Mouse (Mus musculus): ENCODE data around the gene Nphp3. TPM values are rescaled to one million over a fixed set of nuclear protein-coding genes. Genes with fewer than 3 reads are reported as not detected.
A peak's percentile ranks its signal among the peaks of the same experiment; 100 is the strongest.

Nphp3 gene
- 6.7 and 10.2 TPM in 2 replicates for total RNA-seq (2014; fragmentation: Nextera tagmentation)
- total RNA-seq (2017): 4.2 and 4.3 TPM in 2 replicates

DNA sequence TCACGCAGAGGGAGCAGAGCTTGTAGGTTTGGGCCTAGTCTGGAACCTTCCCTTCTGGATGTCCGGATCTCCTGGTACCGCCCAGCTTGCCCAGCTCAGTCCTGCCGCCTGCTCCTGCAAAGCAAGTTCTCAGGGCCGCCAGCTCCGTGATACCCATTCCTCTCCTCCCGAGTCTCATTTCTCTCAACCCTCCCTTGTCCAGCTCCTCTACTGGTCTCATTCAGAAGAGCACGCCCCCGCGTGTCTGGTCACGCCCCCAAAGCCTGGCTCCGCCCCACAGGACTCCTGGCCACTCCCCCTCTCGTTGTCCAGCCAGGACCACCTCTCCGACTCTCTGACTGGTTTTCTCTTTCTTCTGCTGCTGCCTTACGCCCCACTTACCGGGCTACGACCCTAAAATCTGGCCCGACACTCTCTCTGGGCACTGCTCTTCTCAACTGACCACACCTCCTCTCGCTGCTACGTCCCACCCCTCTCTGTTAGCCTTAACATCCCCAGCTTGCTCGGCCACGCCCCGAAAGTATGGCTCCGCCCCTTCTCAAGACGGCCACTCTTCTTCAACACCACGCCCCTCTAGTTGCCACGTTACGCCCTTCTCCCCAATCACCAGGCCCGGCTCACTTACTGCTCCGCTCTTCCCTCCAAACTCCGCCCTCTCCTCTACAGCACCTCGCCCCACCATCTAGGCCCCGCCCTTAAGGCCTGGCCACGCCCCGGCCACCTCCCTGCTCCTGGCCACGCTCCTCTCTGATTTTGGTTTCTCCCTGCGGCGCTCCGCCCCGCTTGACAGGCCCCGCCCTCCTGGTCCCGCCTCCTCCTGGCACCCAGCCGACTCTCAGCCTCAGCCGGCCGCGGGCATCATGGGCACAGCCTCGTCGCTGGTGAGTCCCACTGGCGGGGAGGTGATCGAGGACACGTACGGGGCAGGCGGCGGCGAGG lies at the start of gene Nphp3:
Nphp3 (plus strand) TSS at position 624 of the 939 bp plus-strand sequence.
- peak; percentile 90 for ATAC-seq (replicated peaks; ENCODE audit: poor library complexity, severe bottlenecking)

DNA sequence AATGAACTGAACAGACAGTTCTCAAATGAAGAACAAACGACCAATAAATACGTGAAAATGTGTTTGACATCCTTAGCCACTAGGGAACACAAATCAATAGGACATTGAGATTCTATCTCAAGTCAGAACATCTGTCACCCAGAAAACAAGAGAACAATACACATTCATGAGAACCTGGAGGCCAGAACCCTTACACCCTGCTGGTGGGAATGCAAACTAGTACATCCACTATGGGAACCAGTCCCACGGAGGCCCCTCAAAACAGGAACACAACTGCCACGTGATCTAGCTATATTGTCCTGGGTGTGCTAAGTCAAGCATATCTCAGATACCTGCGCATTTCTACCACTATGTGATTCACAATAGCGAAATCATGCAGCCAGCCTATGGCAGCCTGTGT lies 43.6 kb upstream of the Nphp3 start:
- no peak for ATAC-seq (replicated peaks; ENCODE audit: poor library complexity, severe bottlenecking)

DNA sequence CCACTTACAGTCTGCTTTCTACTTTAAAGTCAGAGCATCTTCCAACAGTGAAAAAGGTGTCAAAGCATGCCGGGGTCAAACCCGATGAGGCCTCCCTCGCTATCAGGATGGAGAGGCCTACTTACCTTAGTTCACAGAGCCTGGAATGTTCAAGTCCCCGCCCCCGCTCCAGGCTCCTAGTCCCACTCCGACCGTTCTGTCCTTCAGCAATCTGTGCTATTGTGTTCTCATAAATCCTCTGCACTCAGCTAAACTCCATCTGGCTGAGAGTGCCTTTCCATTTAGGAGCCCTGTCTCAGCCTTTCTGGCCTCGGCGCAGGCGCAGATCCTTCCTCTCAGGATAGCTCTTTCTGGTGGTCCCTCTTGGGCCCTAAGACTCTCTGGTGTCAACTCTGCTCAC lies 42.4 kb upstream of the Nphp3 start:
- ATAC-seq (replicated peaks; ENCODE audit: poor library complexity, severe bottlenecking): no peak

DNA sequence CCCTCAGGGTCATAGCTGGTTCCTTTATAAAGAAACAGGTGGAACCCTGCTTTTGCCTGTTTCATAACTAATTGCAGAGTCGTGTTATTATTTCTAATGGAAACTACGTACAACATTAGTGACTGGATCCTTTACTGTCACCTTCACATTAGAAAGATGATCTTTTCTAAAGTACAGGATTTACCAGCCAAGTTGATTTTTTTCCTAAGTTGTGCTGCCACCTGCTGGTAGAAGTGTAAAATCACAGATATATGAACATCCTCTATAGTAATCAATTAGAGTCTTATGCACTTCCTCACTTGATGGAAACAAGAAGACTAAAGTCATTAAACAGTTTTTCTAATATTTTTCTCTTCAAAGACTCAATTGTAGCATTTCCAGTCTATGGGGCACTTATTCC lies 5.8 kb upstream of the Nphp3 start:
- ATAC-seq (replicated peaks; ENCODE audit: poor library complexity, severe bottlenecking): peak; percentile 76

DNA sequence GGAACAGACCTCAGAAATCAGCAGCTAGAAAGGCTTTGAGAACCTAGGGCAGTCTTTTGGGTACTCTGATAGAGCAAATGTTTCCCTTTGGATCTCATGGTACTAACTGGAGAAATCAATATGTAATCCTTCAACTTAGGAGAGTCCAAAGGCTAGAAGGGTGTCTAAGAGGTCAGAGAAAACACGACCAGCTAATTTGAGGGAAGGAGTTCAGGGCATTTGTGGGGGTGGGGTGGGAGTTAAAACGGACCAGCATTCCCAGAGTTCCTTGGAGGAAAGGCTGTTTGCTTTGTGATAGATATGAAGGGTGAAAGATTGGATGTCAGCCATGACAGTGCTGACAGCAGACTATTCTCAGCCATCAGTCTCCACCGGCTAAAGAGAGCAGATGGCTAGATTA lies 1.7 kb upstream of the Nphp3 start:
- ATAC-seq (replicated peaks; ENCODE audit: poor library complexity, severe bottlenecking): no peak

DNA sequence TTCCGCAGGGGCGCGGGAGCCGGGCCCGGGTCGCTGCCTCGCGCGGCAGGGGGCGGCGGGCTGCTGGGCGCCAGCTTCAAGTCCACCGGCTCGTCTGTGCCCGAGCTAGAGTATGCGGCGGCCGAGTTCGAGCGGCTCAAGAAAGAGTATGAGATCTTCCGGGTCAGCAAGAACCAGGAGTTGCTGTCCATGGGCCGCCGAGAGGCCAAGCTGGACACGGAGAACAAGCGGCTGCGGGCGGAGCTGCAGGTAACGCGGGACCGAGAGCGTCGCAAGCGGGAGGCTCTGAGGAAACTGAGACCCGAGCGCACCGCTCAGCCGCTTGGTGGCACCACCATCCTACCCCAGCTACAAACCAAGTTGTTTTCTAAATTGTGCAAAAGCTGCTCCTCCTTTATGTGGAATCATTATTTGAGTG lies 578 bp downstream of the Nphp3 start:
- ATAC-seq (replicated peaks; ENCODE audit: poor library complexity, severe bottlenecking): peak; percentile 40

DNA sequence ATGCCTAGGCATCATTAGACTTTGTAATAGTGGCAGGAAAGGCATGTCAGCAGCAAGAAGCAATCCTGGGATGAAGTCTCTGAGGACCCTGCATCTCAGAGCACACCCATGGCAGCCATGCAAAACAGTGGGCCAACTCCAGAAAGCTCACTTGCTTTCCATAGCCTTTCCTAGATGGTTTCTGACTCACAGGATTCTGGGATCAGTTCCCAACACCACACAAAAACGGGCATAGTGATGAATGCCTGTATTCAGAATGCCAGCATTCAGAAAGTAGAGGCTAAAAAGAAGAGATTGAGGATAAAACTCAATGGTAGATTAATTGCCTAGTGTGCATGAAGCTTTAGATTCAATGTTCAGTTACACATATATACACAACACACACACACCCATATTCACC lies 12.2 kb downstream of the Nphp3 start:
- no peak for ATAC-seq (replicated peaks; ENCODE audit: poor library complexity, severe bottlenecking)

DNA sequence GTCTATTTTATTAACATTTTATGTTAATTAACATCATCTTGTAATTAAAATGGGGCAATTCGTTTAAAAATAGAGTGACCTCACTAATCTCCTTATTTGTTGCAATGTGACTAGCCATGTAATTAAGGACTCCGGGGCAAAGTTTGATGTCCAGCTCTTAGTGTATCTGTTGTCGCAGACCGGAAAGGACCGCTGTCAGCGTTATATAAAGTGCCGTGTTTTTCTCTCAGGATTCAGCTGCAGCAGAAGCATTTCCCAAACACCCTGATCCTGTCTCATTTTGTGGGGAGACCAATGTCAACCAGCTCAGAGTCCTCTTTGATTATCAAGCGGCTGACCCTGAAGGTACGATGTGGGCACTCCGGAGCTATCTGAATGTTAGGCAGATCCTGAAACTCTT lies 18.7 kb downstream of the Nphp3 start:
- no peak for ATAC-seq (replicated peaks; ENCODE audit: poor library complexity, severe bottlenecking)

DNA sequence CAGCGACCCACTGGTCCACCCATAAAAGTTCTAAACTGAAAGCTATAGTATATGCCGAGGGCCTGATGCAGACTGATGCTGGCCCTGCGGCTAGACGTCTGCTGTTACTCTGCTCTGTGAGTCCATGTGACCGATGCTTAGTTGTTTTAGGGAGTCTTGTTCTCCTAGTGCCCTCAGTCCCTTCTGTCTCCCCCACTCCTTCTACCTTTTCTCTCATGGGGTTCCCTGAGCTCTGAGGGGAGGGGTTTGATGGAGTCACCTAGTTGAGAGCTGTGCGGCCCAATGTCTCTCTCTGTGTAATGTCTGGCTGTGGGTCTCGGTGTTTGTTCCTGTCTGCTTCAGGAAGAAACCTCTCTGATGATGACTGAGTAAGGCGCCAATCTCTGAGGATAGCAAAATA lies 24.8 kb downstream of the Nphp3 start:
- no peak for ATAC-seq (replicated peaks; ENCODE audit: poor library complexity, severe bottlenecking)

DNA sequence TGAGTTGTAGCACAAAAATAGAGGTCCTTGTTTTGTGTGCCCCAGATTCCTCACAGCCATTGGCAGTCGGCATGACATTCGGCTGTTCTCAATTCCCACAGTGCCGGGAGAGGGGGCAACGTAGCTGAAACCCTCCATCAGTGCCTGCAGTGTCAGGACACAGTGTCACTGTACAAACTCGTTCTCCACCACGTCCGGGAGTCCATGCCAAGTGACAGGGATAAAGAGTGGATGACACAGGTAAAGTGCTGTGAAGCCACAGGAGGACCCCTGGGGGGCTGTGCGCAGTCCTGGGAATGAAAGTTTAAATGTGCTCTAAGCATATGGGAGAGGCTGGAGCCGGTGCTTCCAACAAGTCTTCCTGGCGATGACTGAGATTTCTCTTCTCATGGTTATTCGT lies 27.5 kb downstream of the Nphp3 start:
- ATAC-seq (replicated peaks; ENCODE audit: poor library complexity, severe bottlenecking): no peak

DNA sequence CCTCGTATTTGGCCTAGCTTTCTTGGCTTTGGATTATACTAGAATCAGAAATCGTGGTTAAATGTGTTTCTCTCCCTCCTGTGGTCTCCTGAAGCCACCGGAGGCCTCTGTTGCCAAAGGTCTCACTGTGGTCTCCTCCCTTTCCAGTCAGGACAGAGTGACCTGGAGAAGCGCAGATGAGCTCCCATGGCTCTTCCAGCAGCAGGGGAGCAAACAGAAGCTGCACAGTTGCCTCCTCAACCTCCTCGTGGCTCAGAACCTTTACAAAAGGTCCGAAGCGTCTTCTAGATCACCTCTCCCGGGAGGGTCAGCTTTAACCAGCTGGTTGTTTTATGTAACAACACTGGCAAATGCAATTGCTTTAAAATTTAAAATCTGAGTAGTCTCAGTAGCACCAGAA lies 31.9 kb downstream of the Nphp3 start:
- no peak for ATAC-seq (replicated peaks; ENCODE audit: poor library complexity, severe bottlenecking)

DNA sequence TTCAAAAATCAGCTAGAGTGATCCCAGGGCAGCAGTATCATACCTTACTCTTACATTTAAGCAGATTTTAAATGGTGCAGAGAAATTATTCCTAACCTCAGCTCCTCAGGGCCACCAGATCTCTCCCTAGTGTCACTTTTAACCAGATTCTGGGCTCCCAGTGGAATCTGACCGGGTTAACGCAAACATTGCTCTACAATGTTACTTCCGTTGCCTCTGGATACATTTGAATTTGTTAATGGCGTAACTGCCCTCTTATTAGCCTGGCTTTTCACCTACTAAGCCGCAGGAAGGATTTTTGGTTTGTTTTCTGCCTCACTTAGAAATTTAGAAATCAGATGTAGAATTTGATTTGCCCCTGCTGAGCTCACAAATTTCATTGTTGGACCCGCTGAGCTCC lies 32.4 kb downstream of the Nphp3 start:
- no peak for ATAC-seq (replicated peaks; ENCODE audit: poor library complexity, severe bottlenecking)

DNA sequence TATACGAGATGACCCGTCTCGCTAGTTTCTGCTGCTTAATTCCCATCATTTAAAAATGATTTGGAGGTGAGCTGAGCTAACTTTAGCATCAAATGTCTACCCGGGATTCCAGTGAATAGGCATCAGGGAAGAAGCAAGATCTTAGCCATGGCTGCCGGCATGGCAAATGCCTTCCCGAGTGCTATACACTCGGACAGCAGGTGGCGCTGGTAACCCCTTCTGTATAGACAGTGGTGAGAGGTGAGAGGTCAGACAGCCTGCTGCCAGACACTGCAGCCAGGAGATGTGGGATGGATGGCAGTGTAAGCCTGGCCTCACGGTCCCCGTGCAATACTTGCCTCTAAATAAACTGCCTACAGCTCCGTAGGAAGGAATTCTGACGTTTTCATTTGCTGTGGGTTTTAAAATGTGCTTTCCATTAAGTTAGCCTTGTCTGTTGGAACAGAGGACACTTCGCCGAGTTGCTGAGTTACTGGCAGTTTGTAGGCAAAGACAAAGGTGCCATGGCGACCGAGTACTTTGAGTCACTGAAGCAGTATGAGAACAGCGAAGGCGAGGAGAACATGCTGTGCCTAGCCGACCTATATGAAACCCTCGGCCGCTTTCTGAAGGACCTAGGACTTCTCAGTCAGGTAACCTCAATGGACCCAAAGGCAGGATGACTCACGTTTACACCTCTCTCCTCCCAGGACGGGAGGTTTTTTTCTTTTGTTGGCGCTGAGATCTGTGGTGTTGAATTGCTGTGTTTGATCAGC lies 33.1 kb downstream of the Nphp3 start:
- ATAC-seq (replicated peaks; ENCODE audit: poor library complexity, severe bottlenecking): peak; percentile 95

DNA sequence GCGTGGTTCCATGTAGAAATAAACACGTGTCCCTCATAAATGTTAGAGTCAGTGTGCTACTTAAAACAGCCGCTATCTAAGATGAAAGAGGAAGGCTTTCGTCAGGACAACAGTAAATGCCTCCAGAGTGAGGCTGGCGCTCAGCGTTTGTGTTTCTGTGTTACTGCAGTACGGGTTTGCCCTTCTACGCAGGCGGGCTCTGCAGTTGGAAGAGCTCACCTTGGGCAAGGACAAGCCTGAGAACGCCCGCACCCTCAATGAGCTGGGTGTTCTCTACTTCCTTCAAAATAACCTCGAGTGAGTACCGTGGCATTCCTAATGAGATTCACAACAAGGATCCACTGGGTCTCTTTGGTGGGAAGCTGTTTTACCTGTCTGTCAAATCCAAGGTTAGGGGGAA lies 35.9 kb downstream of the Nphp3 start:
- ATAC-seq (replicated peaks; ENCODE audit: poor library complexity, severe bottlenecking): no peak

DNA sequence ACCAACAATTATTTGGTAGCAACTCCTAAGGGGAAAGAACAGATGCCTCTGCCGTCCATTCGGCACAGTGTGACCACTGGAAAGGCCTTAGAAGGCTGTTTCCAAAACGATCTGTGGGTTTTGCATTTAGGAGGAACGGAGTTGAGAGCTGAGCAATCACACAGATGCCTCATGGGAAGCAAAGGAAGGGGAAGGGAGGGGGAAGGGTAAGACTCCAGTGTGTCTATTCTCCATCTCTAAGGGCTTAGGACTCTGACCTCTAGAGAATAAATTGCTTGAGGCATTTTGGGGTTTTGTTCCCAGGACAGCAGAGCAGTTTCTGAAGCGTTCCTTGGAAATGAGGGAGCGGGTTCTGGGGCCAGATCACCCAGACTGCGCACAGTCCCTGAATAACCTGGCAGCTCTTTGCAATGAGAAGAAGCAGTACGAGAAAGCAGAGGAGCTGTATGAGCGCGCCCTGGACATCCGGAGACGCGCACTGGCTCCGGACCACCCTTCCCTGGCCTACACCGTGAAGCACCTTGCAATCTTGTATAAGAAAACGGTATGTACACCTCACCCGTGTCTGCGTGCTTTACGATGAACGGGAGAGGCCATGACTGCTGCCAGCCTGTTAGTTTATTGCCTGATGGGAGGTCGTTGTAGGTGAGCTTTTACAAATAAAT lies 36.8 kb downstream of the Nphp3 start:
- ATAC-seq (replicated peaks; ENCODE audit: poor library complexity, severe bottlenecking): 0 out of 2 replicates have a peak, but pooled peaks have one; percentile 20

DNA sequence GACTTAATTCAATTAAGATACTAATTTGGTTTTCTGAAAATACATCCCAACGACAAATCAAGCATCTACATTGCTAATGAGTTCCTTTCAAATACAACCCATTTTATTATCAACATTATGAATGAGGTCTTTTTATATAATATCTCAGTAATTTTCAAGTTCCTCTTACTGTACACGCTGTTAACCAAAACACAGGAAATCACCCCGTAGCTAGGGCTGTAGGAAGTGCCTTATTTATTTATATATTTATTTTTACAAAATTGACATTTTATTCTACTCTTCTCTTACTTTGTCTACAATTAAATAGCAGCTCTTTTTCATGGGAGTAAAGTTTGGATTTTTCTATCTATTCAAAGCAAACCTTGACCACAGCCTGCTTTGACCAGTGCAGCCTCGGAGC lies 37.4 kb downstream of the Nphp3 start:
- peak; percentile 36 for ATAC-seq (replicated peaks; ENCODE audit: poor library complexity, severe bottlenecking)

DNA sequence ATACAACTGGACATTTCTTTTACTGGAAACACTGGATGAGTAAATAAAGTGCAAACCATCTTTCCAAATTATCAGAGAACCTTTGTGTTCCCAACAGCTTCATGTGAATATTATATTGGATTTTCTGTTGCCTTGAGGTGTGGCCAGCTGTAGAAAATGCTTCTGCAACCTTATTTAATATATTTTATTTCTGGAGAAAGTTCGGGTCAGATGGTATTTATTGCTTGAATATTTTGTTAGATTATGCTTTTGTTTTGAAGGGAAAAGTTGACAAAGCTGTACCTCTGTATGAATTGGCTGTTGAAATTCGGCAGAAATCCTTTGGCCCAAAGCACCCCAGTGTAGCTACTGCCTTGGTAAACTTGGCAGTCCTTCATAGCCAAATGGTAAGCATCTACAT lies 38.0 kb downstream of the Nphp3 start, which contains the start of gene Gm28305:
Gm28305 (plus strand) TSS at position 301 of the 400 bp plus-strand sequence.
- no peak for ATAC-seq (replicated peaks; ENCODE audit: poor library complexity, severe bottlenecking)

DNA sequence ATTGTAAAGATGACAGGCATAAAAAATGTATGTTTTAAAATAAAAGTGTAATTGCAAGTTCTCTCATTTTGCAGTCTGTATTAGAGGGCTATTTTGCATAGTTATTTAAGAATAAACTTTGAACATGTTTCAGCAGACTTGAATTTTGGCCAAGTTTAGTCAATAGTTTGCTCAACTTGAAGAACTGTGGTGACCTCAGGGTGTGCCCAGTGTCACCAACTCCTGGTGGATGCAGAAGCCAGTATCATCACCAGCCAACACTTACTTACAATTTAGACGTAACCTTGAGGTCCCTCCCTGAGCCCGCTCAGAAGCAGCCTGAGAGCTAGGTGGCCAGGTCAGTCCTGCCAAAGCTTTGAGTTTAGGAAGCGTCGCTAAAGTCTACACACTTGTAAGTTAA lies 41.3 kb downstream of the Nphp3 start:
- no peak for ATAC-seq (replicated peaks; ENCODE audit: poor library complexity, severe bottlenecking)

DNA sequence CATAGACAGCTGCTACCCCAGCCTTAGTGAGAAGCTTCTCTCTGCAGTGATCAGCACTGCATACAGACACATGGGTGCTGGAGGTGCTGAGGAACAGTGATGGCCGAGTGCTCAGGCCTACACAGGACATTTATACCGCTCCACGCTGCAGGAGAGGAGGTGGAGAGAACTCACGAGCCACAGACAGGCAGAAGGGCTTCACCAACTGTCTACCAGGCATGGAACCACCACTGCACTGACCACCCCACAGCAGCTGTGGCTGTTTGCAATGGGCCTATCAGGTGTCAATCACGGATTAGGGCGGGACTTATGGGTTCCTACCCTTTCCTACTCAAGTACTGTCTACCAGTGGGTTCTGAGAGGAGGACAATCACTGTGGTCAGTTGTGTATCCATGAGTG lies 48.7 kb downstream of the Nphp3 start:
- no peak for ATAC-seq (replicated peaks; ENCODE audit: poor library complexity, severe bottlenecking)

DNA sequence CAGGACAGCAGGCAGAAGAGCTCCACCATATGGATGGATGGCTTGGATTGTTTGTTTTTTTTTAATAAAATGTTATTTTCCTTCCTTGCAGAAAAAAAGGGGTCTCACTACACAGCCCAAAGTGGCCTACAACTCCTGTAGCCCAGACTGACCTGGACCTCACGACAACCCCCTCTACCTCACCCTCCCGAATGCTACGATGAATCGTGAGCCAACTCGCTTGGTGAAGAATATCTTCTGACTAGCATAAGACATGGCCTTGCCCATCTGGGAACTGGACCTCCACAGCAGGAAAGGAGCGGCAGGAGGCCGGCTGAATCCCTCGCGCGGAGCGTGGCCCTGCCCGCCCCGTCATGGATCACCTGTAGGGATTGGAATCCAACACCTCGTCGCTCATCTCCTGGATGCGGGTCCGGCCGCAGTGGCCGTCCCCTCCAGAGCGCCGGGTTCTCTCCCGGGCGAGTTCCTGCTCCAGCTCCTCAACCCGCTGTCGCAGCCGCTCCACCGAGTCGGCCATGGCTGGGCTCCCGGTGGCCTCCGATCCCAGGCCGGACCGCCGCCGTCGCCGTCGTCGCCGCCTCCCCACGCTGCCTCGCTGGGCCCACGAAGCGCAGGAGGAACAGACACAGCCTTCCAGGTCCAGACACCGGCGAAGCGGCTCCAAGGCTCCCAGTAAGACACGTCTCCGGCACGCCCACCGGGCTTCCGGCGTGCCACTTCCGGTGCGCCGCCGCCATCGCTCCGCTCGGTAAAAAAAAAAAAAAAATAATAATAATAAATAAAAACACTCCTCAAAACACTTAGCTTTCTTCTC lies 60.3 kb downstream of the Nphp3 start, which contains the start of gene Uba5:
Uba5 (minus strand) TSS at position 705 of the 814 bp plus-strand sequence.
- peak; percentile 80 for ATAC-seq (replicated peaks; ENCODE audit: poor library complexity, severe bottlenecking)

All from granulocyte monocyte progenitor cell, adult 5-6 weeks (primary cell).